Mouse (Mus musculus) midbrain, embryonic 14.5 days (tissue): ENCODE measurements around the gene Cit. TPM values are rescaled to one million over a fixed set of nuclear protein-coding genes. Genes with fewer than 3 reads are reported as not detected.

Experiments
- ATAC-seq: fragments of 200-750 bp; cut with Nextera tagmentation; 2 replicates; pipeline ENCODE4 v1.8.0; 2017; ENCODE audit warnings: moderate number of reproducible peaks, moderate library complexity; ENCODE audit not compliant: low FRiP score, low TSS enrichment
- DNase-seq: peaks from one replicate; pipeline ENCODE4 v3.0.0-alpha.2; 2015
- H3K27ac ChIP-seq: fragments of 300-500 bp; sonication (generic); replicated peaks from 2 replicates; pipeline ENCODE4 v1.5.1; 2014; ENCODE audit warnings: mild to moderate bottlenecking, low read depth, low read length, moderate library complexity
- H3K27me3 ChIP-seq: fragments of 300-500 bp; sonication (generic); 2 replicates; pipeline ENCODE4 v1.6.1; 2014; ENCODE audit warnings: low read length, control low read depth, mixed read lengths; ENCODE audit not compliant: control insufficient read depth, insufficient read depth
- H3K36me3 ChIP-seq: fragments of 300-500 bp; sonication (generic); 2 replicates; pipeline ENCODE4 v1.6.1; 2014; ENCODE audit warnings: low read length, control low read depth; ENCODE audit not compliant: control insufficient read depth, insufficient read depth
- H3K4me1 ChIP-seq: fragments of 300-500 bp; sonication (generic); 2 replicates; pipeline ENCODE4 v1.6.1; 2014; ENCODE audit warnings: mild to moderate bottlenecking, antibody characterized with exemption, low read length, control low read depth; ENCODE audit not compliant: control insufficient read depth, insufficient read depth
- H3K4me2 ChIP-seq: fragments of 300-500 bp; sonication (generic); 2 replicates; pipeline ENCODE4 v1.6.1; 2014; ENCODE audit warnings: mild to moderate bottlenecking, low read length, moderate library complexity
- H3K4me3 ChIP-seq: fragments of 300-500 bp; sonication (generic); replicated peaks from 2 replicates; pipeline ENCODE4 v1.5.1; 2014; ENCODE audit warnings: low read depth, low read length
- H3K9ac ChIP-seq: fragments of 300-500 bp; sonication (generic); replicated peaks from 2 replicates; pipeline ENCODE4 v1.6.1; 2014; ENCODE audit warnings: mild to moderate bottlenecking, low read length, moderate library complexity
- H3K9me3 ChIP-seq: fragments of 300-500 bp; sonication (generic); 2 replicates; pipeline ENCODE4 v1.6.1; 2016; ENCODE audit warnings: low read length, control low read depth, mixed read lengths; ENCODE audit not compliant: control insufficient read depth
- WGBS: fragments of 180-500 bp; shearing (Covaris S2); extraction: QIAGEN DNeasy Blood & Tissue Kit; methylation state at CpG from one replicate; pipeline ENCODE4 v1.1.7; 2014; 5-methylcytosine and 5-hydroxymethylcytosine counted together
- polyA plus RNA-seq: library from polyadenylated mRNA; unstranded; fragments of >200 nt; fragmentation: Nextera tagmentation; extraction: Ambion mirVana; gene quantifications from 2 replicates; pipeline ENCODE4 v1.2.1, GENCODE M21; 2014

Cit gene
- polyA plus RNA-seq, 1 experiment from 2014 or later: 17.0 TPM

DNA sequence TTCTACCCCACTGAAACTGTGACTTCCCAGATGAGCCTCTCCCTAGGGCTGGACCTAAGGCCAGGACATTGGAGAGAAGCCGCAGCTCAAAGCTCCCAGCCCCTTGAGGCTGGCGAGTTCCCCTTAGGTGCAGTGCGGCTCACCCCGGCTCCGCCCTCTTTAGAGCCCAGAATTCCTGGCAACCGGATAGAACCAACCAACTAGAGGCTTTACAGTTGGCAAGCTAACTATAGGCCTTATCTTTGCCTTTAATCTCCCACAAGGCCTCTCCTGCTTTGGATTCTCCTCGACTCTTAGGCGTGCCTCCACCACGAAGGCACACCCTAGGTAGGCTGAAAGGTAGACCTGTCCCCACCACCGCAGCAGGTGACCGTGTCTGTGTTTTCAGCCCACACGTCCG, 162.6 kb downstream of the Cit start:
- H3K9ac ChIP-seq: no peak overlapping the region
- no peak overlapping the region for H3K4me2 ChIP-seq
- ATAC-seq: no peak
- no peak for DNase-seq
- peaks cover 3% of the 10 kb centered on the region; the same call in 1 of the 2 replicates for H3K36me3 ChIP-seq
- H3K27me3 ChIP-seq: no peaks in the 10 kb centered on the region
- no peak overlapping the region for H3K4me3 ChIP-seq
- no peaks in the 10 kb centered on the region for H3K9me3 ChIP-seq
- WGBS: 91% methylated on average over 13 of the region's 13 CpGs
- H3K27ac ChIP-seq: no peak overlapping the region
- no peaks in the 10 kb centered on the region for H3K4me1 ChIP-seq

DNA sequence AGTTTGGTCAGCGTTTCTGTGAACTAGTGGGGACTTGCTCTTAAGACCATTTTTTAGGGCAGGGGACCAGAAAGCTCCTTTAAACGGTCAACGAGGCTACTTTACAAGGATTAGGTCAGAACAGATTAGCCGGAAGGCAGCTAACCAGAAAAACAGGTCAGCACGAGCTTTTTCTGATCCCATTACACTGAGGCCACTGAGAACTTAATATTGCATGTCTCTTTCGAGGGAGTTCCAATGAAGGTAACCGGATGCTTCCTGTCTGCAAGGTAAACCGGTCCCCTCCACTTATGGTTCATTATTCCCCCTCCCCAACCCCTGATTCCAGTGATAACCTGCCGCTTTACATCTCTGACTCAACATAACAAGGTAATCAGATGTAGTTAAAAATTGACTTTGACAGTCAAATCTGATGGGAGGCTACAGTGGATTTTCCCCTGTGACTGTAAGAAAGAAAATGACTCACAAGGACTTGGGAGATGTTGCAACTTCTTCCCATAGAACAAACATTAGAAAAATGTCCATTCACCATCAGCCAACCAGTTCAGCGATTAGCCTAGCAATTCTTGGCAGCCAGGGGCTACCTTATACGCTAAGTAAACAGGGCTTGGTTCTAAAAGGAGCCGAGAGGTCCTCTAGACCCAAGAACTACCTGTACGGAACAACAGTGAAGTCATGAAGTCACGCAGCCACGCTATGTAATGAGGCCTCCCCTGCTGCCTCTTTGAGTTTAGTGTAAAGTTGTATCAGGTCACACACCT, 164.2 kb downstream of the Cit start:
- DNase-seq: no peak
- no peak overlapping the region for H3K4me3 ChIP-seq
- no peaks in the 10 kb centered on the region for H3K27me3 ChIP-seq
- no peaks in the 10 kb centered on the region for H3K9me3 ChIP-seq
- WGBS: 71% methylated on average over 15 of the region's 15 CpGs
- H3K4me2 ChIP-seq: no peak overlapping the region
- no peaks in the 10 kb centered on the region for H3K4me1 ChIP-seq
- no peak overlapping the region for H3K27ac ChIP-seq
- no peak for ATAC-seq
- peaks cover 18% of the 10 kb centered on the region for H3K36me3 ChIP-seq
- no peak overlapping the region for H3K9ac ChIP-seq

DNA sequence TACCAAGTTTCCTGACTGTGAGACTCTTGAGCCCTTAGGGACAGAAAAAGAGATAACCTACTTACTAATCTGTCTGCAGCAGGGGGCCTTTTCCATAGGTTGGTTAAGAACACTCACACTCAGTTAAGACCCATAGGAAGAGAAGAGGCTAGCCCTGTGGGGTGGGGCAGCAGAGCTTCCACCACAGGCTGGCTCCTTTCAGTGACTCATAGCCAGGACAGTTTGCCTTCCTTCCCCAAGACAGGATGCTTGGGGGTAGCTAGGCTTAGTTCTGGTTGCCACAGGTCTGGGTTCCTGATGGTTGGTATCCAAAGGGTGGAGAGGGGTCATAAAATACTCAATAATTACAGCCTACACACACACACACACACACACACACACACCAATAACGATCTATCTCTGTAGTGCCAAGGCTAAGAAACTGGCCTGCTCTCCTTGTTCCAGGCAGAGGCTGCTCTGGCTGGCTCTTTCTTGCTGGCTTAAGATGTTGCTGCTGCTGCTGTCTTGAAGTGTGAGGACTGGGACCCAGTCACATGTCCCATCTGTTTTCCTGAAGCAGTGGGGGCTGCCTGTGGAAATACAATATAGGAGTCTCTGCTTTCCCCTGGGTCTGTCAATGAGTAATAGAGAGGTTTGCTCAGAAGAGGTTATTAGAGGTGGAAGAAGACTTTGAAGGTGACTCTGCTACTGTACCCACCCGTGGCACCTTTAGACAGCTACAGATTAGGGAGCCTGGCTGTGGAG, 165.0 kb downstream of the Cit start:
- H3K9me3 ChIP-seq: no peaks in the 10 kb centered on the region
- H3K4me3 ChIP-seq: no peak overlapping the region
- WGBS: 86% methylated on average over 2 of the region's 2 CpGs
- no peak overlapping the region for H3K9ac ChIP-seq
- H3K27ac ChIP-seq: no peak overlapping the region
- peaks cover 26% of the 10 kb centered on the region for H3K36me3 ChIP-seq
- ATAC-seq (no peak), DNase-seq (no peak)
- H3K27me3 ChIP-seq: no peaks in the 10 kb centered on the region
- no peaks in the 10 kb centered on the region for H3K4me1 ChIP-seq
- H3K4me2 ChIP-seq: no peak overlapping the region

DNA sequence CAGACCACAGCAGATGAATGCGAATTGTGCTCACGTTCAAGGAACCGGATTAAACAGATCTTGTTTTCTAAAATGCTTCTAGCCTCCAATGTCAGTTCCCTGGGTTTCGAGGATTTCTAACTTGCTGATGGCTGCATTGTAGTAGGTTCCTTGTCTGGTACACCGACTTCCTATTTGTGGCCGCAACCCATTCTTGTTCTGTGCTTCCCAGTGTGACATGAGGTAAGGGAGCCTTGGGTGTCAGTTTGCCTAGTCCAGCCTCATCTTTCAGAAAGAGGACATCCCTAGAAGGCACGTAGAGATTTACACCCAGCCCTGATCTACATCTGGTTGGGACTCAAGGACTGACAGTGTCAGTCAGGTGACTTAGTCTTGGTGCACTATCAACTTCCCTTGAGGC, 166.6 kb downstream of the Cit start:
- peaks cover 42% of the 10 kb centered on the region for H3K36me3 ChIP-seq
- 92% methylated on average over 7 of the region's 7 CpGs for WGBS
- no peak for ATAC-seq

DNA sequence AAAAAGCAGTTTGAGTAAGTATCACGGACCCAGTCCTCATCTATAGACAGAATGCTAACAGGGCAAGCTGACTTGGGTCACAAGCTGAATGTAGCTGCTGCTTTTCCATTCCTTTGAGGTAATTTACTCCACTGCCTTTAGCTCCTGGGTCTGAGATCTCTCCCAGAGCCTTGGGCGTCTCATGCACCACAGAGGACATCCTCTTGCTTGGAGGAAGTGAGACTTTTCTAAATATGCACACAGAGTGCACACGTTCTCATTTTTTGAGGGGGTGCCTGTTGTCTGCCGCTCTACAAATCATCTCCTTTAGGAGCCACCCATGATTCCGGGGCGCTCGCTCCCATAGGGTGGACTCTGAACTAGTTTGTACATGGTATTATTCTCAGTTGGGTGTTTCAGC, 167.4 kb downstream of the Cit start:
- Histone ChIP-seq H3K9ac (no peak overlapping the region), H3K4me3 (no peak overlapping the region), H3K36me3 (peaks cover 50% of the 10 kb centered on the region), H3K4me1 (no peaks in the 10 kb centered on the region), H3K27ac (no peak overlapping the region), H3K4me2 (no peak overlapping the region), H3K27me3 (no peaks in the 10 kb centered on the region), H3K9me3 (no peaks in the 10 kb centered on the region)
- no peak for DNase-seq
- ATAC-seq: no peak
- WGBS: 93% methylated on average over 7 of the region's 7 CpGs

More for the DNA sequence above, 166.6 kb downstream of the Cit start:
- no peak overlapping the region for H3K4me3 ChIP-seq
- H3K27ac ChIP-seq: no peak overlapping the region
- H3K9ac ChIP-seq: no peak overlapping the region
- no peaks in the 10 kb centered on the region for H3K9me3 ChIP-seq
- no peak overlapping the region for H3K4me2 ChIP-seq
- H3K27me3 ChIP-seq: no peaks in the 10 kb centered on the region
- DNase-seq: no peak
- no peaks in the 10 kb centered on the region for H3K4me1 ChIP-seq

DNA sequence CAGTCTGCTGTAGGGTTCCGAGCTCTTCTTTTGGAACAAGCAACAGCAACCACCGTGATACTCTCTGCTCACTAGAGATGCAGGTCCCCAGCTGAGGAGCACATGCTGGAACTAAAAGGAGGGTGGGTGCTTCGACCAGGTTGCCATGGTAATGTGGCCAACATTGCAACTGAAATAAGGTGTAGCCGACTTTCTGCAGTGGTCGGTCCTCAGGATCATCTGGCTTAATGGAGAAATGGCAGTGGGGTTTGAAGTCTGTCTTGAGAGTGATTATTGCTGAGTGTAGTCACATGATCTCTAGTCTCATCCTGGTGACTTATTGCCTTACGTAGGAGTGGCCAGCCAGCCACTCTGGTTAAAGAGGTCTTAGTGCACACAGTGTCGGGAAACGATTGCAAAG, 168.7 kb downstream of the Cit start:
- no peaks in the 10 kb centered on the region for H3K4me1 ChIP-seq
- DNase-seq: no peak
- peaks cover 63% of the 10 kb centered on the region for H3K36me3 ChIP-seq
- no peaks in the 10 kb centered on the region for H3K9me3 ChIP-seq
- H3K27me3 ChIP-seq: no peaks in the 10 kb centered on the region
- 80% methylated on average over 8 of the region's 8 CpGs for WGBS
- H3K4me2 ChIP-seq: no peak overlapping the region
- H3K4me3 ChIP-seq: no peak overlapping the region
- no peak overlapping the region for H3K27ac ChIP-seq
- no peak for ATAC-seq
- H3K9ac ChIP-seq: no peak overlapping the region

DNA sequence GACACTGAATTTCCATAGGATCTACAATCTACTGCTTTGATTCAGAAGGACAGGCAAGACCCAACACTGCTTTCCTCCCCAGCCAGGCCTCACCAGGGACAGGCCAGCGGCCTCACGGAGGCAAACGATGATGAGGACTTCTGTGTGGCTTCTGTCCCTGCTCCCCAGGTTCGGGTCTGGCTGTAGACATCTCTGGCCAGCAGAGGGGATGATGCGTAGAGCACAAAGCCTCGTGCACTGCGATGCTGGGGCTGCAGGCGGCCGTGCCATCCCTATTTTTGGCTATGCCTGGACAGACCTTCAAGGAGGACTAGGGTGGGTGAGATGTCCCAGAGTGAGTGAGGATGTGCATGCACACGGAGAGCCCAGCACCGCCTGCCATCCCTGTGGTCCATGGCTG, 169.2 kb downstream of the Cit start:
- peaks cover 68% of the 10 kb centered on the region for H3K36me3 ChIP-seq
- H3K9ac ChIP-seq: no peak overlapping the region
- no peak overlapping the region for H3K27ac ChIP-seq
- H3K27me3 ChIP-seq: no peaks in the 10 kb centered on the region
- no peak overlapping the region for H3K4me3 ChIP-seq
- no peaks in the 10 kb centered on the region for H3K9me3 ChIP-seq
- no peak for ATAC-seq
- H3K4me1 ChIP-seq: no peaks in the 10 kb centered on the region
- no peak overlapping the region for H3K4me2 ChIP-seq
- WGBS: 94% methylated on average over 11 of the region's 11 CpGs
- no peak for DNase-seq

DNA sequence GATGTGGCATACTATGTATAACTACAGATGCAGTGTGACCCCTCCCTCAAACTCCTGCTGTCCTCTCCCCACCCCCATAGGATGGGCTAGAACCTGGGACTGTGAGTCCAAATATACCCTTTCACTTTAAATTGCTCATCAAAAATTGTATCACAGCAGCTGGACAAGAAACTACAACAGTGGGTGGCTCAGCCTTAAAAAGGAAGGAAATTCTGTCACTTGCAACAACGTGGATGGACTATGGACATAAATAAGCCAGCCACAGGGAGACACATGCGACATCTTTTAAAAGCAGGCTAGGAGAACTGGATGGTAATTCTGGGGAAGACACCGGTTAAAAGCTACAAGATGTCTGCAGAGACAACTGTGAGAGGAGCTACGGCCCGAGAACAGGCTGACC, 171.5 kb downstream of the Cit start:
- Histone ChIP-seq H3K27me3 (no peaks in the 10 kb centered on the region), H3K9ac (no peak overlapping the region), H3K4me2 (no peak overlapping the region), H3K4me3 (no peak overlapping the region), H3K27ac (no peak overlapping the region), H3K36me3 (peaks cover 91% of the 10 kb centered on the region), H3K4me1 (no peaks in the 10 kb centered on the region), H3K9me3 (no peaks in the 10 kb centered on the region)
- 96% methylated on average over 5 of the region's 5 CpGs for WGBS
- ATAC-seq: no peak
- no peak for DNase-seq

DNA sequence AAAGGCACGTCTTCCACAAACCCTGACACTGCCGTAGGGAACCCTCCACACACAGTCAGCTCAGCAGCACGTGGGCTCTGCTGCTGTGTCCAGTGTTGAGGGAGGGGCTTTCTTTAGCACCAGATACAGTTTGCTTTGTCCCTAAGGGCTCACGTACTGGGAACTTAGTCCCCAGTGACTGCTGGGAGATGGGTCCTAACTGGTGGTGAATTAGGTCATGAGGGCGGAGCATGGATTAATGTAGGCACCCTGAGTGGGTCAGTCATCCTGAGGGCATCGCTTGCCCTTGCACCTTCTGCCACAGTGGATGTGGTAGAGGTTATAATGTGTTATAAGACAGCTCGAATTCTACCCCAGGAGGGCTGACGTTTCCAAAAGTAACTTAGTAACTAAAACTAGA, 172.3 kb downstream of the Cit start:
- Histone ChIP-seq H3K27ac (no peak overlapping the region), H3K4me3 (no peak overlapping the region), H3K9ac (no peak overlapping the region), H3K4me1 (no peaks in the 10 kb centered on the region), H3K36me3 (peaks cover 94% of the 10 kb centered on the region), H3K27me3 (no peaks in the 10 kb centered on the region), H3K4me2 (no peak overlapping the region), H3K9me3 (no peaks in the 10 kb centered on the region)
- 93% methylated on average over 8 of the region's 8 CpGs for WGBS
- DNase-seq: no peak
- no peak for ATAC-seq
